Mouse (Mus musculus): ENCODE results near the gene Fam84a.

DNA sequence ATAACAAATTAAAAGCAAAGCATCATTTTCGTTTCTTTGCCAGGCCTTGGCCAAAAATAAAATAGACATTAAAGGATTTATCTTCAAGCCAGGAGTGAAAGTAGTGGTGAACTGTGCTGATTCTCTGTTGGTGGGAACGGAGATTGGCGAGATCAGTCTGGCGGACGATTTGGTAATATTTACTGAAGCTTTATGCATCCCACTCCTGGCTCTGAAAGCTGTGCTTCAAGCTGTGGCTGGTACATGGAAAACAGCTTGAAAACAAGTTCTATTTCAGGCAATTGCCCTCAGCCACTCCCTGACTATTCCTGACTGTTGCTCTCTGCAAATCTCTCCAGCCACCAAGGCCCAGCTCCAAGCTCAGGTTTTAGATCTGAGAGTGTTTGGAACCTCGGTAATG lies 37.1 kb downstream of the Fam84a start:
- no peak for TF ChIP-seq CTCF (IDR thresholded peaks at IDR 0.05; ENCODE audit: insufficient read depth, low read depth, low read length)
- TF ChIP-seq POLR2A (IDR thresholded peaks at IDR 0.05; ENCODE audit: insufficient read depth, low read depth, low read length): no peak
